Mouse (Mus musculus): ENCODE data around the gene Atp2b4. TPM values are rescaled to one million over a fixed set of nuclear protein-coding genes. Genes with fewer than 3 reads are reported as not detected.

Gene Atp2b4
- polyA plus RNA-seq, 1 experiment from 2014 or later: 3.0 TPM

DNA sequence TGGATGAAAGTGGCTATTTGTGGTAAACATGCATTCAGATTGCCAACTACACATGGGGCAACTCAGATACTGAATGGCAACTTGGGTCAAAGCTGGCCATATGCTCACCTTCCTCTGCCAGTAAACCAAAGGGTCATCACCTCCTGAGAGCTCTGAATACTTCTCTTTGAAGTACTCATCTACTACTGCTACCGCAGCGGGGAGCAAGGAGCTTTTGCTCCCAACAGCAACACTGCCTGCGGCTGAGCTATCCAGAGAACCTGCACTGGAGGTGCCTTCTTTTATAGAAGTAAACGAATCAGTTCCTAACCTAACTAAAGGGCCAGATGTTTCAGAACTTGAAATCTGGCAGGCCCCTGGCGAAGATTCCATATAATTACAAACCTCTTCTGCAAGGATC is 144.0 kb downstream of the Atp2b4 start:
- Histone ChIP-seq H3K4me1 (peaks cover 27% of the 10 kb centered on the region), H3K36me3 (peaks cover 71% of the 10 kb centered on the region), H3K27me3 (ENCODE audit: low read depth, poor library complexity, severe bottlenecking) (no peaks in the 10 kb centered on the region), H3K27ac (replicated peaks) (no peak overlapping the region), H3K9me3 (replicated peaks) (no peaks in the 10 kb centered on the region), H3K4me3 (no peak overlapping the region)
- 74% methylated on average over 5 of the region's 5 CpGs for WGBS
- DNase-seq (ENCODE audit: low spot score): no peak

DNA sequence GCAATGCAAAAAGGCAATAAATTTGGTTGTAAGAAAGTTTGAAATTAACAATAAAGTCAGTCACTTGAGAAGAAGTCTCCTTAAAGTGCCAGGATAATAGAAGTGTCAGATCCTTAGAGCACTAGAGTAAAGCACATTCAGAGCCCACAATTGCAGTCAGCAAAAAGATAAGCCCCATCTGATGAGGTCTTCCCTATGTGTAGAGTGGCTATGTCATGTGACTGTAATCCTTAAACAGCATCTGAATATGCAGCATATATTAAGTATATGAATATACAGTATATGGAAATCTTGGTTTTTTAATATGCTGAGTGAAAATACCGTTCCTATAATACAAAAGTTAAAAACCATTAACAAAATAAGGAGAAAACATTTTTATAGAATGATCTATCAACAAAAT is 147.8 kb downstream of the Atp2b4 start:
- H3K36me3 ChIP-seq: peaks cover 70% of the 10 kb centered on the region

DNA sequence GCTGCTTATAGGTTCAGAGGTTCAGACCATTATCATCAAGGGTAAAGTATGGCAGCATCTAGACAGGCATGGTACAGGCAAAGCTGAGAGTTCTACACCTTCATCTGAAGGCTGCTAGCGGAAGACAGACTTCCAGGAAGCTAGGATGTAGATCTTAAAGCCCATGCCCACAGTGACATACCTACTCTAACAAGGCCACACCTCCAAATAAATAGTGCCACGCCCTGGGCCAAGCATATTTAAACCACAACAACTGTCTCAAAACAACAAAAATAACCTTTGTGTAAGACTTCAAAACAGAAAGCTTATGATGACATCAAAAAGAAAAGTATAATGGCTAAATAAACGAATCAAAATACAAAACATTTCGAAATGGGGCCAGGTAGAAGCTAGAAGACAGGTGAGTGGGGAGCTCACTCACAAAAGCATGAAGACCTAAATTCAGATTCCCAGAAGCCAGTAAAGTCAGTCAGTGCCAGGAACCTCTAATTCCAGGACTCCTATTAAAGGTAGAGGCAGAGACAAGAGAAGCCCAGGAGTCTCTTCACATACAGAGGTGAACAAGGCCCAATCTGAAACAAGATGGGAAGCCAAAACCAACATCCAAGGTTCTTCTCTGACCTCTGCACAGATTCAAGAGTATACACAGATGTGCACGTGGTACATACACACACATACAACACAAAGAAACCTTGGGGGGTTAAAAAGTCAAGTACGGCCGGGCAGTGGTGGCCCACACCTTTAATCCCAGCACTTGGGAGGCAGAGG is 150.4 kb downstream of the Atp2b4 start:
- no peak overlapping the region for H3K27ac ChIP-seq (replicated peaks)
- no peak overlapping the region for H3K4me3 ChIP-seq
- no peak for DNase-seq (ENCODE audit: low spot score)
- H3K36me3 ChIP-seq: peaks cover 69% of the 10 kb centered on the region
- no peaks in the 10 kb centered on the region for H3K9me3 ChIP-seq (replicated peaks)
- WGBS: 95% methylated on average over 7 of the region's 7 CpGs
- H3K4me1 ChIP-seq: no peaks in the 10 kb centered on the region
- no peaks in the 10 kb centered on the region for H3K27me3 ChIP-seq (ENCODE audit: low read depth, poor library complexity, severe bottlenecking)

More for the DNA sequence above, 147.8 kb downstream of the Atp2b4 start:
- Histone ChIP-seq H3K27me3 (ENCODE audit: low read depth, poor library complexity, severe bottlenecking) (no peaks in the 10 kb centered on the region), H3K4me3 (no peak overlapping the region), H3K4me1 (peaks cover 13% of the 10 kb centered on the region), H3K27ac (replicated peaks) (no peak overlapping the region), H3K9me3 (replicated peaks) (no peaks in the 10 kb centered on the region)
- DNase-seq (ENCODE audit: low spot score): no peak
- WGBS: 96% methylated on average over 1 of the region's 1 CpGs

Small RNAs within 50 kb of the gene (microRNA-seq; reads per million reads assigned to microRNA genes)
- 1.5 reads per million for gene Mir6903

Other genes starting within 250 kb of the Atp2b4 start
- gene Snrpe, start 190.8 kb downstream of the Atp2b4 start, polyA plus RNA-seq (2016; fragmentation: Nextera tagmentation; extraction: Ambion mirVana): 859 and 932 TPM in 2 replicates
- not detected in 2 replicates for gene Zbed6, start 140.2 kb downstream of the Atp2b4 start, polyA plus RNA-seq (2016; fragmentation: Nextera tagmentation; extraction: Ambion mirVana)
- gene Gm38394, start 139.7 kb downstream of the Atp2b4 start, polyA plus RNA-seq (2016; fragmentation: Nextera tagmentation; extraction: Ambion mirVana): 3.5 and 3.8 TPM in 2 replicates
- 0.23 and 0.31 TPM in 2 replicates for gene Lax1, start 110.9 kb downstream of the Atp2b4 start, polyA plus RNA-seq (2016; fragmentation: Nextera tagmentation; extraction: Ambion mirVana)
- gene Optc, start 107.0 kb upstream of the Atp2b4 start, polyA plus RNA-seq (2016; fragmentation: Nextera tagmentation; extraction: Ambion mirVana): 0.86 and 1.7 TPM in 2 replicates
- gene Prelp, start 120.4 kb upstream of the Atp2b4 start, polyA plus RNA-seq (2016; fragmentation: Nextera tagmentation; extraction: Ambion mirVana): 0.31 and 0.67 TPM in 2 replicates
- gene Fmod, start 236.2 kb upstream of the Atp2b4 start, polyA plus RNA-seq (2016; fragmentation: Nextera tagmentation; extraction: Ambion mirVana): 2.8 and 6.5 TPM in 2 replicates

All from midbrain, embryonic 10.5 days (tissue).